Mouse (Mus musculus): ENCODE data around the gene Dnm3. TPM values are rescaled to one million over a fixed set of nuclear protein-coding genes. Genes with fewer than 3 reads are reported as not detected.

Dnm3 gene
- total RNA-seq, 2 experiments from 2014 or later: 71.5 to 82.3 TPM

DNA sequence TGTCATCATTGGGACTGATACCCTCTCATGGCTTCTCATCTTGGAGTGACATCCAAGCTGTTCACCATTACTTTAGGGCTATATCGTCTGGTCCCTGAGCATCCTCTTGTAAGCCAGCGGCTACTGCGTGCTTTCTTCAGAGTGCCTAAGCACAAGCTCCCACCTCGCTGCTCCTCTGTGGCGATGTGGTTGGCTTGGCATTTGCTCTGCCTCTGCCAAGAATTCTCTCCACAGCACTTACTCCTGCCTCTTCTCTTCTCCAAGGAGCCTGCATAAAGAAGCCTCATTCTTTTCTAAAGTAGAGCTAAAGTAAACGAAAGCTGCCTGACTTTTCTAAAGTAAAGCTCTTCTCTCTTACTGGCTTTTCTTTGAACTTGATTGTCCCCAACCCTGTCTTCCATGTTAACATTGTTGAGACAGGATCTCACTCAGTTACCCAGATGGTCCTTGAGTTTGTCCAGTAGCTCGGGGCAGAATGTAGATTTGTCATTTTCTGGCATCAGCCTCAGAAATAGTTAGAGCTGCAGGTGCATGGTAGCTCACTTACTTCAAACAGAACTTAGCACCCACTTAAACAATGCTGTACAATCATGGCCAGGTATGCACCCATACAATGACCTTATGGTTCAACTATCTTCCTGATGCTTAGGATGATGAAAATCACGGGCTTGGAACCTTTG lies 396.0 kb downstream of the Dnm3 start:
- DNase-seq (ENCODE audit: low spot score in 2 of 2): no peak

DNA sequence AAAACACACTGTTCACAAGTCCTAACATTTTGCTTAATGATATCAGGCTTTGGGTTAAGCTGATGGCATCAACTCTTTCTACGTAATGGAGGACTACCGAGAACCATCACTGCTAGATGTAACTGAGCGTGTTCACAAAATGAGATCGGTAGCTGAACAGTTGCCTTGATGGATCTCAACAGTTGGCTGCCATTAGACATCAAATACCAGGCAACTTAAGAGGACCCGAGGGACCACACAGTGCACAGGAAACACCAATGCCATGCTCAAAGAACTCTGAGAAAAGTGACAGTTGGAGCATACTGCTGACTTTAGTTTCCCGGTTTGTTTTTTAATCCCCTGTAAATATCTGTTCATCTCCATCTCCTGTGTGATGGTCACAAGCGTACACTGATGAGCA lies 397.8 kb downstream of the Dnm3 start:
- DNase-seq (ENCODE audit: low spot score in 2 of 2): no peak

DNA sequence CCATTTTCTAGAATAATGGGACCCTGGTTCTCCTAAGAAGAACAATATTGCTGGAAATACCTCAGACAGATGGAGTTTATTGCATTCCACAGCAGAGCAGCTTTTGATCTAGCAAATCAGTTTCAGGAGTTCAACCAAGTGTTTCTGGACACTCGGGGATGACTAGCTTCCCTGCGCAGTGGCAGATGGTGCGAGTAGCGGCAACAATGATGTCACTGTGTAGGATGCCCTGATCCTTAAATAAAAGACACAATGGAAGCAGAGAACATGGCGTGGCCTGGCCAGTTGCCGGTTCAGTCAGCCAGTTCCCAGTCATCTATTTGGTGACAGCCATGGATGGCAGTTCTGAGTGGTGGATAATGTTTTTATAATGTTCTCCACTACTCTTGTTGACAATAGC lies 400.4 kb downstream of the Dnm3 start:
- DNase-seq (ENCODE audit: low spot score in 2 of 2): no peak

DNA sequence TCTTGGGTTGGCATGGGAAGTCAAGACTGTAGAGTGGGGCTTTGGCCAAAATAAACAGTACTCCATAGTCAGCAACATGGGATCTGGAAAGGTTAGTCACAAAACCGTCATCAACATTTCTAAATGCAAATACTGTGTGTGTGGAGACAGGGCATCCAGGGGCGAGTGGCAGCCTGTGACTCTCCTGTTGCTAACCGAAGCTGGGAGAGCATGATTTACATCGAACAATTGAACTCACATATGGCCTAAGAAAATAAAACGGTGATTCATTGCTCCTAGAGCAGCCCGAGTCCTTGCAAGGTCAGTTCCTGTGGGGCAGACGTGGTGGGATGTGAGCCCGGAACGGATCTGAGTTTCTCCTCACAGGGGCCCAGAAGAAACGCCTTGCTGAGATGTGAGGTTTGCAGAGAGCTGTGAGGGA lies 401.2 kb downstream of the Dnm3 start:
- DNase-seq (ENCODE audit: low spot score in 2 of 2): no peak

DNA sequence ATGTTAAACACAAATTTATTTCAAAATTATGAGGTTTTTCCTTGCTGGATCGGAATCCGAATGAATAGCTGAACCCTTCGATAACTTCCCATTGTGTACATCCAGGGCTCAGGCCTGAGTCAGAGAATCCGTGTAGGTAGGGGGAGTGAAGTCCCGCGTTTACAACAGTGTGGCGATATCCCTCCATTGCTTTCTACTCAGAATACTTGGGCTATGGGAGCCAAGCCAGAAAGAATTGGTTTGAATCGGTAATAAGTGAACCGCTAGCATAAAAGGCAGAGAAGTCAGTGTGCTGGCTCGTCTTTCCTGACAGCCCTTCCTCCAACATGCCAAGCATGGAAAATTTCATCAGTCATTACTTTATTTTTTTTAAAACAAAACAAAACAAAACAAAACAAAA lies 402.0 kb downstream of the Dnm3 start:
- DNase-seq (ENCODE audit: low spot score in 2 of 2): no peak

DNA sequence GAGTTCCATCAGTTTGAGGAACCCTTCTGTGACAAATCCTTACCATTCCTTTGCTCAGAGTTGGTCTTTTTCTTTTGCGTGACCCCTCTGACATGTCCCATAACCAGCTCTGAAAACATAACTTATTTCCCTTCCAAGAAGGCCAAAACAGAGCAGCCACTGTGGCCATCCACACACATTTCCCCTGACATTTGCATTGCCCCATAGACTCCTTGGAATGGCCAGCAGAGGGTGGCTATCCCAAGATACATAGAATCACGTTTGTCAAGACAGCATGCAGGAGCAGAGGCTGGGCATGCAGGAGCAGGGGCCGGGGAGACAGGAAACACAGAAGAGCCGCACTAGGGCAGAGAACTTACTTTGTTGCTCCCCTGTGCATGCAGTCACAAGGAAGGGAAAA lies 402.4 kb downstream of the Dnm3 start:
- no peak for DNase-seq (ENCODE audit: low spot score in 2 of 2)

DNA sequence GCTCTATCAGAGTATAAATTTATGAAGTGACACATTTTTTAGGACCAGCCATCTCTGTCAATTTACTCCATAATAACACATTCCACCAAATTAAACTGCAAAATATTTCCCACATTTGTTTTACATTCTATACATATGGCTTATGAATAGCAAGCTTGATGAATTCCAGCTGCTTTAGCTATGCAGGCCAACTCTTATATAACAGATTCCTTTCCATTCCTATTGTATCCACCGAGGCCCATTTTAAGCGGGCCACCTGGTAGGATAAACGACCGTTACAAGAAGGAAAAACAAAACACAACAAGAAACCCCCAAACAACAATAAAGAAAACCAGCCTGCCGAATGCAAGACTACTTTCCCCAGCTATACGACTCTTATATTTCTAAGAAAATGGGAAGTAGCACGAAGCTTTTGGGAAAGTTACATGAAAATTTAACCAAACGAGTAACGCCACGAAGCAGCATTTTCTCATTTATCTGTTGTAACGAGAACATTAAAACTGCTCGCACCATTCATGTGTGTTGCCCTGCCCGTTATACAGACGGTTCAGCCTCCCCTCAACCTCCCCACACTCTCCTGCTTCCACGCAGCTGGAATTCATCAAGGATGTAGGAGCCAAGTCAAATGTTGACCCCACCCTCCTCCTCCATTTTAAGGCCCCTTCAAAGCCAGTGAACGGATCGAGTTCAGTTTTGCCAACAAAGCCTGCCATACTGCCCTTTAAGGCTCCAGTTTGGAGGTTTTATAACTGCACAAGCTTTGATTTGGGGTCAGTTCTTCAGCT lies 403.0 kb downstream of the Dnm3 start:
- no peak for DNase-seq (ENCODE audit: low spot score in 2 of 2)

DNA sequence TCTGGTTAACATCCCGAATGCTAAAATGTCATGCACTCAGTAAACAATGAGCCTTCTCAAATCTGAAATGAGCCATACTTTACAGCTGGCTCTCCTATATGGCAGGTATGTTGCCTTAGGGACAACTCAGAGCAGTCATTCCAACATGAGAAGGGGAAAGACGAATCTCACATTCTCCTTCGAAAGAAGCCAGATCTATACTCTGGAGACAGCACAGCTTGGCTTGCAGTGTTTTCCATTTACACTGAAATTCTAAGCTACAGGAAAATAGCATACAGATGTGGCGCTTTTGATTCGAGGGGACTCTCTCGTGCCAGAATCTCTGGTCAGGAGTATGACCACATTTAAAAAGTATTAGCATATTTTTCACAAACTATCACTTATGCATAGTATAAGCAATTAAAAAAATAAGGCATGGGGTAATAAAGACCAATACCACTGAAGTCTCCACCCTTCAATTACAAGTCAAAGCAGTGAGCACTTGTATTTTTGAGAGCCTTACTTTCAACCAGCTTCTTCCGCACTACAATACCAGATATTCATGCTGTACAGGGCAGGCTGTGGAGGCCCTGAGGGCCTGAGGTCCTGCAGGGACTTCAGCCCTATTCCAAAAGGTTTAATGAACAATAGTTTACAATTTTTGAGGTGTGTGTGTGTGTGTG lies 404.8 kb downstream of the Dnm3 start:
- DNase-seq (ENCODE audit: low spot score in 2 of 2): no peak

DNA sequence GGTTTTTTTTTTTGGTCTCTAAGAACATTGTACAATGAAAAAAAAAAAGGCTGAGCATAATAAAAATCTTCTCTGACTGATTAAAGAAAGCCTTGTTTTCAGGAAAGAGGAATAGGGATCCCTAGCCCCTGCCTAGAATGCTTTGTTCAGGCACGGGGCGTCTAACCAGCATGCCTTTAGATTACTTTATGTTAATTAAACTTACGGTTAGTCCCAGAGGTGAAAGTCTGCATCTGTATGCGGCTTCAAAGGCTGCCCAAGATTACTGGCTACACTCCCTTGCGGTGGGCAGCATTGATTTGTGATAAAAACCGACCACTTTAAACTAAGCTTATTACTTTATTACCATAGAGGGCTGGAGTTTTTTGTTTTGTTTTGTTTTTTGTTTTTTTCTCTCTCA lies 424.2 kb downstream of the Dnm3 start:
- DNase-seq (ENCODE audit: low spot score in 2 of 2): no peak

DNA sequence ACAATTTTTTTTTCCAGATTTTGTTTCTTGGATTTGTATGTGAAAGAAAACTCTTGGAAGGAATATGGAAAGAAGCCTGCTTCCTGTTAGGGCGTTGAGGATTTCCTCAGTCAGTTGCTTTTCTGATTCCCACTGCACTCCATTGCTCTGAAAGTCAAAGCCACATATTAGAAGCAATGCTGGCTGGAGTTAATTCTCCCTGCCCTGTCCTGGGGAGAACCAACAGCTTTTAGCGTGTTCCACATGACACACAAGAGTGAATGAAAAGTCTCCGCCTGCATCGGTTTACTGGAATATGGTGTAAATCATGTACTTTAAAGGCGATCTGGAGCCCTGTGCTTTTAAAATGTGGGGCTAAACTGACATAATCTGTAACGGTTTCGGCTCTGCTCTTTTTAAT lies 424.6 kb downstream of the Dnm3 start:
- no peak for DNase-seq (ENCODE audit: low spot score in 2 of 2)

DNA sequence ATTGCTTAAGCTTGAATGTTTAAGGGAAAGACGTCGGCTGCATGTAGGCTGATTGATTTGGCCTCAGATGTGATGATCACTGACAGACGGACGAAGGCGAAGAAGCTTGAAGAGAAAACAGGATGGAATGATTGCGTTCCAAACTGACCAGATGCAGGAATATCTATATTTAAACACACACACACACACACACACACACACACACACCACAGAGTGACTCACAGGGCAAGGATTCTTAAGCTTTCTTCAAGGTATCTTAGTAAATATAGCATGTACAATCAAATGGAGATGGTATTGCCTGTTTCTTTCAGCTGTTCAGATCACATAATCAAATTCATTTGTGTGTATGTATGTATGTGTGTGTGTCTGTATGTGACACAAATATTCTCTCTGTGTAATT lies 425.1 kb downstream of the Dnm3 start:
- no peak for DNase-seq (ENCODE audit: low spot score in 2 of 2)

DNA sequence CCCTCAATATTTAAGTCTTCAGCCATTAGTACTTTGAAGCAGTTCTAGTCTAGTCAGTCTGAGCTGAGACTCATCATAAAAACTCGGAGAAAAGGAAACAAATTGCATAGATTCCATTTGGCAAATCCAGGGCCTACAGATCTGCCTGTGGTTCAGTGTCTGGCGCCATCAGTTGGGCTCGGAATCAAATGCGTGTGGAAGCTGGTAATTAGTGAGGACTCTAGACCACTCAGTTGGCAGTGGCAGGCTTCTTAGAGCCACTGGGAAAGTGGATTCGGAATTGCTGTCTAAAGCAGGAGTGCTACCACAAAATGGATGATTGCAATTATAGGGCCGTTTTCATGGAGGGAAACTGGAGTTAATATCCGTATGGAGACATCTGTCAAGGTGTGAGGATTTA lies 425.7 kb downstream of the Dnm3 start:
- no peak for DNase-seq (ENCODE audit: low spot score in 2 of 2)

DNA sequence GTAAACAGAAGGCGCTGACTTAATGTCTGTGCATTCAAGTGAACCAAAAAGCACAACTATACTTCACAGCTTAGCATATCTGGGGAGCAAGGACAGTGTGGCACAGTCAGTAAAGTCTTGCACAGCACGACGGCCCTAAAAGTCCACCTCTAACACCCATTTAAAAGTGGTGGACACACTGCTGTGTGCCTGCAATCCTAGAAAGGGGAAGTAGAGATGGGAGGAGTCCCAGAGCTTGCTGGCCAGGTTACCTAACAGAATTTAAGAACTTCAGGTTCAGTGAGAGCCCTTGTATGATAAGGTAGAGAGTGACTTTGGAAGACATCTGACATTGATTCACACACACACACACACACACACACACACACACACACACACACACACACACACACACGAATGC lies 426.1 kb downstream of the Dnm3 start:
- no peak for DNase-seq (ENCODE audit: low spot score in 2 of 2)

DNA sequence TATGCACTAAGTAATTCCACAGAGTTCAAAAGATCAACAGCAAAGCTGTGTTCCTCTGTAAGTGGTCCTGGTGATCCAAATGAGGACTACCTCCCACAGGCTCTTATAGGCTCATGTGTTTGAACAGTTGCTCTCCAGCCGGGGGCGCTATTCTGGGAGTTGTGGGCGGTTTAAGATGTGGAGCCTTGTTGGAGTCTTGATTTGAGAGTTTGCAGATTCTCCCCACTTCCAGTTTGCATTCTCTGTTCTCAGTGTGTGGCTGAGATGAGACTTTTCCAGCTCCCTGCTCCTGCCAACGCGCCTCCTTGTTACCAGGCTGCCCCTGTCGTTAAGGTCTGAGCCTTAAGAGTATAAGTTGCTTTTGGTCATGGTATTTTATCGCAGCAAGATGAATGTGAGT lies 430.2 kb downstream of the Dnm3 start:
- DNase-seq (ENCODE audit: low spot score in 2 of 2): no peak

DNA sequence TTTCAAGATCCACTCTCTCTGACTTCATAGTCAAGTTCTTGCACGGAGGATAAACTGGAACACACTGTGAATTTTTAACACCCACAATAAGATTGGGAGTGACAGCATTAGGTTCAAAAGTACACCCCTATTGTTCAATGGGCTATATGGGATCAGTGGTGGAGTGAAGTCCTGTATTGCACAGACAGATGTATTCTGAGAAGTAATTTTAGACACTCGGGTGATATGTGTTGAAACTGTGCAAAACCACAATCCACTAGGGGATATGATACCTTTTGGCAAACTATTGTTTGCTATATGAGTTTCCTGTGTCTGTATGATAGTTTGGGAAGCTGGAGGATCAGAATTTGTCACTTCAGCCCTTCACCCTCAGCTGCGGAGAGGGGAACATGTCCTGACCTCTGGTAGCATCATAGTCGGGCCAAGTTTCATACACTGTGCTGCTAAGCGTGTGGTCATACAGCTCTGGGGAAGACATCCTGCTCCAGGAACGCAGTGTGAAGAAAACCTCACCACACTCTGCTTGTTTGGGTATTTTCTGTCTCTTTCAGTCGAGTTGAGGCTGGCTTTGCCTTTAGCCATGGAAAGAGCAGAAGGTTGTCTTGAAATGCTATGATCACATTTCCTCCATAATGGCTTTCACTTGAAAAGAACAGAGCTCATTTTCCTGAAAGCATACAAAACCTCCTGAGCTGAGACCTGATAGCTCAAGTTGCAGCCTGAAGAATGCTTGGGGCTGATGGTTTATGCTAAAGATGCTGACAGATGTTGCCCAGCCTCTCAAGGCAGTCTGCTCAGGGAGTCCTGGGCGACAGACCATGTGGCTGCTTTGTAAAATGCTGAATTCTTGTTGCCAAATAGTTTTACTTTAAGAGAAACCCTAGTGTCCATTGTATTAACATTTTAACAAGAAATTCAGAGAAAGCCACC lies 433.8 kb downstream of the Dnm3 start:
- DNase-seq (ENCODE audit: low spot score in 2 of 2): no peak

DNA sequence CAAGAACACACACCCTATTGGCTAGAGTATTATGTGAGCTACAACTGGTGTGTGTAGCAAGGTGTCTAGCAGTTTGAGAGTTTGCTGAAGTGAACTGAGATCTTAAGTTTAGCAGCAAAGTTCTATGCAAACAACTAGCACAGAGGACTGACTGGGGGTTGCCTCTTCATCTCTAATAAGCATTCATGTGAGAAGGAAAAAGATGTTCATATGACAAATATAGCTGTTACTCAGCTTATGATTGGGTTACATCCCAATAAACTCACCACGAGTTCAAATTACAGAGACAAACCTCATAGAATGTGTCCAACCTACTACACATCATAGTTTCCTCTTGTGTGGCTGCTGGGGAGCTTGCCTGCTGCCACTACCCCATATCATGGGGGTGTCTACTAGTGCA lies 434.6 kb downstream of the Dnm3 start:
- DNase-seq (ENCODE audit: low spot score in 2 of 2): no peak

DNA sequence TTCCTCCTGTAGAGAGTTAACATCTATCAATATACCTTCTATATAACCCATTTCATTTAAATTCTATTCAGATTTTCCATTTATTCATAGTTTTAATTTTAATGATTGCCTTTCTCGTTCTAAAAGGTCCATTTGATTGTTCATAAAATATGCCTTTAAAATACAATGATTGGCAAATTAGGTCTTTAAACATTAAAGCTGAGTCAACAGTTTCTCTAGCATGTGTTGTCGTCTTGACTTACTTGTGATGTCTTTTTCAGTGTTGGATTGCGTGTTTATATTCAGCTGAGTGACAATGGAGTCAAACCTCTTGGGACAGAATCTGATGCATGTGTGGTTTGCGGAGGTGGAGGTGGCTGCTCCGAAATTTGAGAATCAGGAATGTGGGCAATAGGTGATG lies 435.4 kb downstream of the Dnm3 start:
- DNase-seq (ENCODE audit: low spot score in 2 of 2): no peak

DNA sequence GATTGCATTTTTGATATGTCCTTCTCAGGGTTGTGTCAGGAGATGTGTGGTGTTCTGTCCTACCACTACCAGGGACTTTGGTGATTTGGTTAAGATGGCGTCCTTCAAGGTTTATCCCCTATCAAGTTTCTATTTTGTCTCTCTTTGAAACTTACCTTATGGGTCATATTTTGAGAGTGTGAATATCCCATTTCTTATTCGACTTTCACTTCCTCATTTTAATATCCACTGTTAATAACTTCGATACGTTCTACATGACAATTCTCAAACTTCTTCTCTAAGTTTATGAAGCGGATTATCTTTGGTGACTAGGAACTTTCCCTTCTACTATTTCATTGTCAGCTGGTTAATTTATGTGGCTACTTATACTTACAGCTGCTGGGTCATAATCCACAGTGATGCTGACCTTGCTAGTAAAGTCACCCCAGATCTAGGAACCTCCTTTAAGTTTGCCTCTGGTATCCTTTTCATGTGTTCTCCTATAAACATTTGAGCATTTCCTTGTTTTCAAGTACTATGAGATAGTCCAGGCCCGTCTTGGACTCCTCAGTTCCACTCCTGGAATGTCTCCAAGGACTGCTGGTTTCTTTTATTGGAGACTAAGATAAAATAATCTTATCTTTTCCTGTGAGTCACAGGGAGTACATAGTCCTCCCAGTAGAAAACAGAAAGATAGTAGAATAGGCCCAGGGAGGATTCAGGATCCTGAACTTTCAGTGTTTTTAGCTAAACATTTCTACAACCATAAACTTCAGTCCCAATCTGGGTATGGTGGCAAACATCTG lies 437.2 kb downstream of the Dnm3 start:
- DNase-seq (ENCODE audit: low spot score in 2 of 2): no peak

DNA sequence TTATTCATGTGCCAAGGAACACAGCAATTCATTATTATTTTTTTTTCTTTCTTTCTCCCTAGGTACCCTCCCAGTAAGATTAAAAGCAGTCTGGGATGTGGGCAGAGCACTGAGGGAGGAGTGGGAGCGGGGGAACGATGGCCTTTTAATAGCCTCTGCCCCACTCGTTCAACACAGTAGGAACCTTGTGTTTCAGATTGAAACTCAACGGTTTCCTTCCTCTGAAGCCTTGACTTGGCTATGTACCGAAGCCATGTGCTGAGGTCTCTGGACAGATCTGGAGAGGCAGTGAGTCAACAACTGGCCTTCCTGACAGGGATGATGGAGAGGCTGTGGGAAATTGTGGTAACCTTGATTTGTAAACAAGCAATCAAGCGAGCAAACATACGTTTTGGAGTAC lies 438.0 kb downstream of the Dnm3 start:
- DNase-seq (ENCODE audit: low spot score in 2 of 2): no peak

DNA sequence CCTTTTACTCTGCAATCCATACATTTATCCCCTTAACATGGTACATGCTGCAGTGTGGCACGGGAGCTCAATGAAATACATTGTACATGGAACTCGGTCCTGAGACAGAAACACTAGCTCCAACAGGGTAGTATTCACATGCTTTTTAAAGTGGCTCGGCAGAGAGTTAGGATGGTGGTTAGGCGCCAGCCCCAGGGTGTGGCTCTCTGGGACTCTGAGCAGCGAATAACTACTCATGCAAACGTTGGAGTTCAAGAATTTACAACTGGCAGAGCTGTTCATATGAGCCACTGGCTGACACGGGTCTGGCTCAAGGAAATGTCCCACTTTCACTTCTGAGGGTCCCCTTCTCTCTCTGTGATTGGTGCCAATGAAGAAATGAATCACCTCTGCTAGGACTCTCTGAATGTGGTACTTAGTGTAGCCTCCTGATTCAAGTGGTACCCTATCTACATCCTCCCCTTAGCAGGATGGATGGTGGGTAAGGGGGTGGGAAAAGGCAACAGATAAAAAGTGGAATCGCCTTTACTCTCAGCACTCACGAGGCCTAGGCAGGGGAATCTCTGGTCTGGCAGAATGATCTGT lies 438.7 kb downstream of the Dnm3 start:
- no peak for DNase-seq (ENCODE audit: low spot score in 2 of 2)

All from layer of hippocampus, postnatal 14 days (tissue).